Mouse (Mus musculus): Measurements from ENCODE around the gene Cars.
A peak's percentile ranks its signal among the peaks of the same experiment; 100 is the strongest.
"Not testable (repeated sequence)": the region's sequence is repeated elsewhere in the genome, so short reads cannot be mapped to it uniquely, and the experiment has no call there.

Cars gene

GRCm38 (mm10) chr7:143587586-143587985, 12.3 kb downstream of the Cars start:
- no peak for DNase-seq (ENCODE audit: extremely low spot score, low spot score)

- DNase-seq (ENCODE audit: extremely low spot score, low spot score): peak; percentile 61
These were observed 15.9 kb downstream of the Cars start for GRCm38 (mm10) chr7:143583956-143584355.

DNA sequence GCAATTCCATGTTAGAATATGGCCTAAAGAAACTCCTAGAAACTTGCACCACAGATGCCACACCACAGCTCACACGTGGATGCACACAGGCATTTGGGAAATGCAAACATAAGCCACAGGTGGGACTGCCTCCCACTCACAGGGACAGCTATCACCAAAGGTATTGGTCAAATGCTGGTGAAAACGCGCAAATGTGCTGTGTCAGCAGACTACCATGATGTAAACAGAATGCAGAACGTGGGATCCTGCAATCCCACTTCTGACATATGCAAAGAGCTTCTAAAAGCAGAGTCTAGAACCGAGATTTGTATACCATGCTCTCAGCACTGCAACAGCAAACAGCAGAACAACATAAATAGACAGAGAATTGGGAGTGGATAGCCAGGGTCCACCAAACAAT, 16.9 kb downstream of the Cars start:
- DNase-seq (ENCODE audit: extremely low spot score, low spot score): no peak

DNA sequence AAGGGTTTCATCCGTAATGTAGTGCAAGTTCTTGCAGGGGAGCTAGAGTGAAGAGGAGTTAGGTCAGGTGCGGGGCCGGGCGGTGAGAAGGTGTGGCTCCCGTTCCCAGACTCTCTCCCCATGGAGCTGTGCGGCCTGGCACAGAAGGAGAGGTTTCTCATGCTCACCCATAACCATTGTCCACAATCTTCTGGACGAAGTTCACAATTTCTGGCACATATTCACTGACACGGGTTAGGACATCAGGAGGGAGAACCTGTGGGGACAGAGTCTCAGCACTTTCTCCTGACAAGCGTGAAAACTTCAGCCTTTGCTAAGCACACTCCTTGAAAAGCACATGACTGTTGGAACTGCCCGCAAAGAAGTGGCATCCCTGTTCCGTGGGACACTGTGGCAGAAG, 24.1 kb downstream of the Cars start:
- DNase-seq (ENCODE audit: extremely low spot score, low spot score): no peak

DNA sequence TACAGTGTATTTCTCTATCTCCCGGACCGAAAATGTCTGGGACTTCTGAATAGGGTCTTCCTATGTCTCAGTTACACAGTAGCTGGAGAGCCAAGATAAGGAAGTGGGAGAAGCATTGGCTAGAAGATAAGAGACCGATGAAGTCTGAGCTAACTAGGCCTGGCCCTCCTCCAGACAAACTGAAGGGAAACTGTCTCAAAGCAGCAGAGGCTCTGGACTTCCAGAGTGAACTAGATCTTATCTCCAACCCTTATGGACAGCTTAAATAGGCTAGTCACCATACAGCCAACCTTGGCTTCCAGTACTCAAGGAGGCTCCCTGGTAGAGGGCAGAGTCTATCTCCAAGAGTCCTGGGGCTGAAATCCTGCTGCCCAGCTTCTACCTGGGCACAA, 34.2 kb downstream of the Cars start:
- DNase-seq (ENCODE audit: extremely low spot score, low spot score): no peak

- DNase-seq (ENCODE audit: extremely low spot score, low spot score): no peak
These were observed 34.8 kb downstream of the Cars start for GRCm38 (mm10) chr7:143565015-143565647.

DNA sequence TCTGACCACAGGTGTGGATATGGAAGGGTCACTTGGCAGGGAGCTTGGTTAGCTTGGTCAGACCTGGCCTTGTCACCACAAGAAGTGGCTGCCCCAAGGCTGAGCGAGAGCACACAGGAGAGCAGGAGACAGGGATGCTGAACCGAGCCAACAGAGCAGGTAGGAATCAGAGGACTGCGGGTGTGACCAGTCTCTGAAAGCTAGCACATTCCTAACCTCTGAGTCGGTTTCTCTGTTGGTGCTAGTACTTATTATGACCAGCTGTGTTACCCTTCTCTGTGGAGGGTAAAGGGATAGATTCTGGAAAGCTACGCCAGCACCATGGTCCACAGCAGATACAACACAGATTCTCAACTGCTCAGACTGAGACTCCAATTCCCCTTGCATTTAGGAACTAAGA, 36.1 kb downstream of the Cars start:
- DNase-seq (ENCODE audit: extremely low spot score, low spot score): no peak

- no peak for DNase-seq (ENCODE audit: extremely low spot score, low spot score)
These were observed 42.3 kb downstream of the Cars start for GRCm38 (mm10) chr7:143557616-143558015.

- DNase-seq (ENCODE audit: extremely low spot score, low spot score): no peak
These were observed 42.8 kb downstream of the Cars start for GRCm38 (mm10) chr7:143556964-143557610.

DNA sequence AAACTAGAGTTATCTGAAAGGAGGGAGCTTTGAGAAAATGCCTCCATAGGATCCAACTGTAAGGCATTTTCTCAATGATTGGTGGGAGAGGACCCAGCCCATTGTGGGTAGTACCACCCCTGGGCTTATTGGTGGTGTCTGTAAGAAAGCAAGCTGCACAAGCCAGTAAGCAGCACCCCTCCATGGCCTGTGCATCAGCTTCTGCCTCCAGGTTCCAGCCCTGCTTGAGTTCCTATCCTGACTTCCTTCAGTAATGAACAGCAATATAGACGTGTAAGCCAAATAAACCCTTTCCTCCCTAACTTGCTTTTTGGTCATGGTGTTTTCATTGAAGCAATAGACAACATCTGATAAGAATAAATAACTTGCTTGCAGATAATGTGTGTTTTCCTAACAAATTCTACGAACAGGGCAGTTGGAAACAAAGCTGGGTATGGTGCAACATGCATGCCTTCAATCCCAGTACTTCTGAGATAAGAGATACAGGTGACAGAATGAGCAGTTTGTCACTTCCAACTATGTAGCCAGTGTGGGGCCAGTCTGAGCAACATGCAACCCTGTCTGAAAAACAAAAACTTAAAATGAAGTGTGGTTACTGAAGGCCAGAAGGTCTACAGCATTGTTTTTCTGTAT, 50.2 kb downstream of the Cars start:
- DNase-seq (ENCODE audit: extremely low spot score, low spot score): no peak

DNA sequence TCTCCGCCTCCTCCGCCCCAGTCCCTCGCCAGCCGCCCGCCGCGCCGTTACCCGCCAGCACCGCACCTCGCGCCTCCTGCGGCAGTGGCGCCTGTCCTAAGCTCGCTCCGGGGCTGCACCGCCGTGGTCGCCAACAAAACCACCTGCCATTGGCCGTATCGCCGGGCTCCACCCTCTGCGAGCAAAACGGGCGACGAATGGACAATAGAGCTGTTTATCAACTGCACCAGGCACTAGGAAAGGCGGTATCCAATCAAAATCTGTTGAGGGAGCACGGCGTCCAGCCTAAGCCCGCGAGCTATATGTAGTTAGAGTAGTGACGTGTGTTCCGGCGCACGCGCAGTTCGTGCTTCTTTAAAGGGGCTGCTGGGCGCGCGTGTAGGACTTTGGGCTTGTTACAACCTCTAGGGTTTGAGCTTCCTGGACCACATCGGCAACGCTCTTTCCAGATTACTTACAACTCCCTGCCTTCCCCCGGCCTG, 50.9 kb downstream of the Cars start, which contains the start of gene Nap1l4:
TSS of gene Nap1l4 (minus strand) at position 131 of the 482 bp plus-strand sequence.
- peak; percentile 99 for DNase-seq (ENCODE audit: extremely low spot score, low spot score)

GRCm38 (mm10) chr7:143548231-143548961, 51.5 kb downstream of the Cars start:
- no peak for DNase-seq (ENCODE audit: extremely low spot score, low spot score)

- no peak for DNase-seq (ENCODE audit: extremely low spot score, low spot score)
These were observed 53.3 kb downstream of the Cars start for GRCm38 (mm10) chr7:143546554-143546953.

DNA sequence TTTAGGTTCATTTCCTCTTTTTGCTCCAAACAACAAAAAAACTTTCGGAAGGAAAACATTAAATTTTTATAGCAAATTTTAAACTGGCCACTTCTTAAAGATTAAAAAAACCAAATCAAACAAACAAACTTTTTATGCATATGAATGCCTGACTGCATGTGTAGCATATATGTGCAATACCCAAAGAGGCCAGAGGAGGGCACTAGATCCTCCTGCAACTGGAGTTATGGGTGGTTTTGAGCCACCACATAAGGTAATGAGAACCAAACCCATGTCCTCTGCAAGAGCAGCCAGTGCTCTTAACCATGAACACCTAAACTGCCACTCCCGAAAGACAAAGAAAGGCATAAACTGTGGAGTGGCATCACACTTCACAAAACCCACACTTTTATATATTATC, 55.5 kb downstream of the Cars start:
- DNase-seq (ENCODE audit: extremely low spot score, low spot score): peak; percentile 47

- no peak for DNase-seq (ENCODE audit: extremely low spot score, low spot score)
These were observed 61.2 kb downstream of the Cars start for GRCm38 (mm10) chr7:143538671-143539070.

DNA sequence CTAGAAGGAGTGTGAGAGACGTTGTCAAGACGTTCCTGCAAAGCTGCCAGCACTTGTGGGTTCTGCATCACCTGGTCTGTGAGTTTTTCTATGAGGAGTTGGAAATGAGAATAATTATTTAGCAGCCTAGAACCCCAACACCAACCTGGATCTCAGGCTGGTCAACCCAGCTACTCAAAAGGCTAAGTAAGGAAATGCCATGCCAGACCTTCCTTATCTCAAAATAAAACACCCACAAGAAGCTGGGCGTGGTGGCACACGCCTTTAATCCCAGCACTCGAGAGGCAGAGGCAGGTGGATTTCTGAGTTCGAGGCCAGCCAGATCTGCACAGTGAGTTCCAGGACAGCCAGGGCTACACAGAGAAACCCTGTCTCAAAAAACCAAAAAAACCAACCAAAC, 61.7 kb downstream of the Cars start:
- not testable (repeated sequence) for DNase-seq (ENCODE audit: extremely low spot score, low spot score)

- no peak for DNase-seq (ENCODE audit: extremely low spot score, low spot score)
These were observed 63.6 kb downstream of the Cars start for GRCm38 (mm10) chr7:143536251-143536650.

- no peak for DNase-seq (ENCODE audit: extremely low spot score, low spot score)
These were observed 66.6 kb downstream of the Cars start for GRCm38 (mm10) chr7:143533284-143533683.

- no peak for DNase-seq (ENCODE audit: extremely low spot score, low spot score)
These were observed 67.5 kb downstream of the Cars start for GRCm38 (mm10) chr7:143532410-143532809.

GRCm38 (mm10) chr7:143519333-143519732, 80.6 kb downstream of the Cars start:
- DNase-seq (ENCODE audit: extremely low spot score, low spot score): no peak

DNA sequence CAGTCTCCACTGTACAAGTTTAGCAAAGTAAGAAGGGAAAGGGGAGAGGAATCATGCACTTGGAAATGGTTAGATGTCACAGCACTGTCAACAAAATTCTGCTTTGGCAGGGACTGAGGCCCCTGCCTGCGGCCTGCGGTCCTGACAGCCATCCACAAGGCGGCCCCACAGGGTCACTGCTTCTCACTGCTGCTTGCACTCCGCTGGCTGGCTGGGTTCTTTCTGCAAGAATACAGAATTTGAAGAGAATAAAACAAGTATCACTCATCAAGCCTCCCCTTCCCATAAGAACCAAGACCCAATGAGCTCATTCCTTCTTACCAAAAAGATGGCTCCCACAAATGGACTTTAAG, 85.5 kb downstream of the Cars start:
- DNase-seq (ENCODE audit: extremely low spot score, low spot score): no peak
